Mouse (Mus musculus) limb, embryonic 10.5 days (tissue): ENCODE measurements around the gene Smo. TPM values are rescaled to one million over a fixed set of nuclear protein-coding genes. Genes with fewer than 3 reads are reported as not detected.

ENCODE experiments used
- DNase-seq: peaks from one replicate; pipeline ENCODE4 v3.0.0-alpha.2; 2017; ENCODE audit warnings: low spot score
- H3K27ac ChIP-seq: fragments of 300-500 bp; sonication (generic); 2 replicates; pipeline ENCODE4 v1.5.1; 2016; ENCODE audit warnings: mild to moderate bottlenecking
- H3K27me3 ChIP-seq: fragments of 300-500 bp; sonication (generic); 2 replicates; pipeline ENCODE4 v1.6.1; 2016; ENCODE audit warnings: low read depth, mild to moderate bottlenecking; ENCODE audit not compliant: poor library complexity, severe bottlenecking
- H3K36me3 ChIP-seq: fragments of 300-500 bp; sonication (generic); 2 replicates; pipeline ENCODE4 v1.6.1; 2016; ENCODE audit warnings: mild to moderate bottlenecking, moderate library complexity
- H3K4me1 ChIP-seq: fragments of 300-500 bp; sonication (generic); 2 replicates; pipeline ENCODE4 v1.6.1; 2016
- H3K4me3 ChIP-seq: fragments of 300-500 bp; sonication (generic); 2 replicates; pipeline ENCODE4 v1.5.1; 2016; ENCODE audit warnings: mild to moderate bottlenecking, moderate library complexity
- H3K9me3 ChIP-seq: fragments of 300-500 bp; sonication (generic); replicated peaks from 2 replicates; pipeline ENCODE4 v1.6.1; 2016; ENCODE audit warnings: mild to moderate bottlenecking
- WGBS: fragments of 180-500 bp; shearing (Covaris S2); methylation state at CpG from one replicate; pipeline ENCODE4 v1.1.7; 2016; 5-methylcytosine and 5-hydroxymethylcytosine counted together
- polyA plus RNA-seq: library from polyadenylated mRNA; unstranded; fragments of >200 nt; fragmentation: Nextera tagmentation; extraction: Ambion mirVana; gene quantifications from 2 replicates; pipeline ENCODE4 v1.2.1, GENCODE M21; 2016

Smo gene
- polyA plus RNA-seq, 1 experiment from 2014 or later = 69.3 TPM

DNA sequence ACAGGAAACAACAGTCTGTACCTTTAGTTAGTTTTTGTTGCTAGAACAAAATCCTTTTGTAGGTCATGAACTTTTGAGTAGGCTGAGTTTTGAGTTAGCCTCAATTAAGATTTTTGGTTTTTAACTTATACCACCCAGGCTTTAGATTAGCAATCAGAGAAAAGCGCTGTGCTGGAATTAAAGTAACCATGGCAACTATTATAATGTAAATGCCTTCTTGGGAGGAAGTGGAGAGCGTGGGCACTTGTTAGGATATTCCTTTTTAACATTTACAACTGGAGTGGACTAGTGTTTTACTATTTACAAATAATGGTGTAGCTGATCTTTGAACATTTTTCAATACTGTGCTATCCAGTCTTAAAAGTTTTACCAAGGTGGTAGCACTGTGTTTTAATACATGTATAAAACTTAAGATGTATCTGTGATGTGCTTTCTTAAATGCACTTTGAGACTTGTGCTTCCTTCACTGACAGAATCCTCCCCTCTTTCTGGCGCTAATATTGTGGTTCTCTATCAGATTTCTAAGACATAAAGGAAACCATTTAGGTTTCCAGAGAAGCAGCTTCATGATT lies 53.6 kb downstream of the Smo start:
- Histone ChIP-seq H3K4me3 (no peak overlapping the region), H3K4me1 (no peaks in the 10 kb centered on the region), H3K36me3 (no peaks in the 10 kb centered on the region), H3K9me3 (no peaks in the 10 kb centered on the region), H3K27me3 (no peaks in the 10 kb centered on the region), H3K27ac (no peak overlapping the region)
- WGBS = 73% methylated on average over 3 of the region's 3 CpGs
- no peak for DNase-seq

- no peak for DNase-seq
- Histone ChIP-seq H3K9me3 (no peaks in the 10 kb centered on the region), H3K27ac (no peak overlapping the region), H3K4me1 (no peaks in the 10 kb centered on the region), H3K27me3 (no peaks in the 10 kb centered on the region), H3K36me3 (no peaks in the 10 kb centered on the region), H3K4me3 (no peak overlapping the region)
- WGBS = 90% methylated on average over 3 of the region's 3 CpGs
Measured at GRCm38 (mm10) chr6:29790014-29790698, 54.9 kb downstream of the Smo start.

- no peak for DNase-seq
- Histone ChIP-seq H3K4me1 (no peaks in the 10 kb centered on the region), H3K9me3 (no peaks in the 10 kb centered on the region), H3K27ac (no peak overlapping the region), H3K27me3 (no peaks in the 10 kb centered on the region), H3K36me3 (no peaks in the 10 kb centered on the region), H3K4me3 (no peak overlapping the region)
- WGBS = 88% methylated on average over 1 of the region's 1 CpGs
Measured at GRCm38 (mm10) chr6:29793520-29793919, 58.2 kb downstream of the Smo start.

DNA sequence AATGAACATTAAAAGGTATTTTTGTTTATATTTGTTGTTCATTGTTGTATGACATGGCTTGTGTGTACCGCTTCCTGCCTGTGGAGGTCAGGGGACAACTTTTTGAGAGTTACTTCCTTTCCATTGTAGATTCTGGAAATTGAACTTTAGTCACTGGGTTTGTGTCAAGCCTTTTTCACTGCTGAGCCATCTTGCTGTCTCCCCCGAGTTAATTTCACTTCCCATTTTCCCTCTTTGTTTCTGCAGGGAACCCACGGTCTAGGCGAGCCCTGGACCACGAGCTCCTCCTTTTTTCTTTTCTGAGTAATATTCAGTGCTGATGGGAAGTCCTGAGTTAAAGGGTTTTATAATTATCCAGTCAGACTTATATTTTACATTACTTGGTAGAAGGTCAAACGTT lies 59.3 kb downstream of the Smo start:
- no peak overlapping the region for H3K27ac ChIP-seq
- H3K9me3 ChIP-seq = no peaks in the 10 kb centered on the region
- H3K36me3 ChIP-seq = no peaks in the 10 kb centered on the region
- DNase-seq = no peak
- H3K4me3 ChIP-seq = no peak overlapping the region
- no peaks in the 10 kb centered on the region for H3K27me3 ChIP-seq
- no peaks in the 10 kb centered on the region for H3K4me1 ChIP-seq
- WGBS = 88% methylated on average over 6 of the region's 6 CpGs

GRCm38 (mm10) chr6:29802979-29803378 lies 67.7 kb downstream of the Smo start:
- no peak for DNase-seq
- no peaks in the 10 kb centered on the region for H3K27me3 ChIP-seq
- H3K4me3 ChIP-seq = no peak overlapping the region
- WGBS = 89% methylated on average over 1 of the region's 1 CpGs
- peaks cover 8% of the 10 kb centered on the region; the same call in 1 of the 2 replicates for H3K4me1 ChIP-seq
- no peaks in the 10 kb centered on the region for H3K36me3 ChIP-seq
- no peak overlapping the region for H3K27ac ChIP-seq
- H3K9me3 ChIP-seq = no peaks in the 10 kb centered on the region

DNA sequence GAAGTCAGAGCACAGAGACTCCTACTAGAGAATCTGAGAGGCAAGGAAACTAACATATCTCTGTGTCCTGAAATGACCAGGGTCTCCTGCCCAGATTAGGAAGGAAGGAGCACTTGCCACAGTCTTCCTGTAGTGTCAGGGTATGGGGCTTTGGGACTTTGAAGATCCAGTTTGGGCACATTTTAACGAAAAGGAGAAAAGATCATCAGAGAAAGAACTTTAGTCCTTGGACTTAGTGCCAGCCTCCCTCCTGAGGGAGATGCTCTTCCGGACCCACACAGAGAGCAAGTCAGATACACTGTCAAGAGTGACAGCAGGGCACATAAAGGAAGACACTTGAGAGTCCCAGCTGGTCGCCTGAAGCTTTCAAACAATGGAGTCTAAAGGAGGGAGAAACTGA lies 68.7 kb downstream of the Smo start:
- Histone ChIP-seq H3K4me3 (no peak overlapping the region), H3K4me1 (peaks cover 8% of the 10 kb centered on the region; the same call in 1 of the 2 replicates), H3K9me3 (no peaks in the 10 kb centered on the region), H3K27ac (no peak overlapping the region), H3K36me3 (no peaks in the 10 kb centered on the region), H3K27me3 (no peaks in the 10 kb centered on the region)
- WGBS = 76% methylated on average over 3 of the region's 3 CpGs
- DNase-seq = no peak

GRCm38 (mm10) chr6:29805381-29805780 lies 70.1 kb downstream of the Smo start:
- 59% methylated on average over 2 of the region's 2 CpGs for WGBS
- Histone ChIP-seq H3K27me3 (no peaks in the 10 kb centered on the region), H3K27ac (no peak overlapping the region), H3K36me3 (no peaks in the 10 kb centered on the region), H3K9me3 (no peaks in the 10 kb centered on the region), H3K4me3 (no peak overlapping the region), H3K4me1 (peaks cover 8% of the 10 kb centered on the region; the same call in 1 of the 2 replicates)
- DNase-seq = no peak

Other genes with a start within 250 kb of the Smo start
- gene Kcp, start 227.6 kb upstream of the Smo start, polyA plus RNA-seq = 37.2 and 43.9 TPM in 2 replicates
- 3.2 and 4.2 TPM in 2 replicates for gene Irf5, start 208.9 kb upstream of the Smo start, polyA plus RNA-seq
- 115 and 128 TPM in 2 replicates for gene Tnpo3, start 125.6 kb upstream of the Smo start, polyA plus RNA-seq
- gene Tspan33, start 41.3 kb upstream of the Smo start, polyA plus RNA-seq = 6.7 and 7.0 TPM in 2 replicates
- gene Ahcyl2, start 32.5 kb downstream of the Smo start, polyA plus RNA-seq = 14.1 and 15.9 TPM in 2 replicates
- 0.60 and 0.95 TPM in 2 replicates for gene Strip2, start 181.5 kb downstream of the Smo start, polyA plus RNA-seq